Mouse (Mus musculus) hindbrain, postnatal 0 days (tissue): ENCODE measurements at regions not wholly inside any gene's neighbourhood (a gene's known extent, or its start where the extent isn't known, plus 50 kb on each side); places are given as distances from the start of the nearest gene placed in this dataset.

Experiments
- ATAC-seq: fragments of 200-750 bp; cut with Nextera tagmentation; 2 replicates; pipeline ENCODE4 v1.8.0; 2017; ENCODE audit warnings: mild to moderate bottlenecking, moderate TSS enrichment, moderate library complexity
- DNase-seq: peaks from one replicate; pipeline ENCODE4 v3.0.0-alpha.2; 2015; ENCODE audit warnings: low spot score
- H3K27ac ChIP-seq: fragments of 300-500 bp; sonication (generic); 2 replicates; pipeline ENCODE4 v1.5.1; 2014; ENCODE audit warnings: mild to moderate bottlenecking
- H3K27me3 ChIP-seq: fragments of 300-500 bp; sonication (generic); 2 replicates; pipeline ENCODE4 v1.6.1; 2014; ENCODE audit warnings: low read length, mixed read lengths; ENCODE audit not compliant: insufficient read depth
- H3K36me3 ChIP-seq: fragments of 300-500 bp; sonication (generic); 2 replicates; pipeline ENCODE4 v1.6.1; 2014; ENCODE audit warnings: low read length, mixed read lengths; ENCODE audit not compliant: insufficient read depth
- H3K4me1 ChIP-seq: fragments of 300-500 bp; sonication (generic); 2 replicates; pipeline ENCODE4 v1.6.1; 2014; ENCODE audit warnings: antibody characterized with exemption, low read length, mixed read lengths; ENCODE audit not compliant: insufficient read depth
- H3K4me2 ChIP-seq: fragments of 300-500 bp; sonication (generic); 2 replicates; pipeline ENCODE4 v1.6.1; 2014; ENCODE audit warnings: low read depth, mild to moderate bottlenecking, low read length, moderate library complexity, mixed read lengths
- H3K4me3 ChIP-seq: fragments of 300-500 bp; sonication (generic); 2 replicates; pipeline ENCODE4 v1.5.1; 2014; ENCODE audit warnings: low read length
- H3K9ac ChIP-seq: fragments of 300-500 bp; sonication (generic); replicated peaks from 2 replicates; pipeline ENCODE4 v1.6.1; 2014; ENCODE audit warnings: mild to moderate bottlenecking, low read length, moderate library complexity, mixed read lengths
- H3K9me3 ChIP-seq: fragments of 300-500 bp; sonication (generic); 2 replicates; pipeline ENCODE4 v1.6.1; 2016; ENCODE audit warnings: low read length, mixed read lengths
- CTCF ChIP-seq: IDR thresholded peaks from 2 replicates; pipeline ENCODE4 v1.5.1; 2016; ENCODE audit warnings: antibody characterized with exemption, control low read depth, low read depth
- WGBS: fragments of 180-500 bp; shearing (Covaris S2); extraction: QIAGEN DNeasy Blood & Tissue Kit; methylation state at CpG from one replicate; pipeline ENCODE4 v1.1.7; 2014; 5-methylcytosine and 5-hydroxymethylcytosine counted together

GRCm38 (mm10) chr4:75213176-75213476 lies 65.0 kb downstream of the Dmac1 start:
- no peak overlapping the region for H3K9ac ChIP-seq
- no peak overlapping the region for H3K4me3 ChIP-seq
- TF ChIP-seq CTCF, result no peak
- 28% methylated on average over 1 of the region's 1 CpGs for WGBS
- H3K9me3 ChIP-seq, result no peaks in the 10 kb centered on the region
- no peaks in the 10 kb centered on the region for H3K36me3 ChIP-seq
- no peak overlapping the region for H3K4me2 ChIP-seq
- H3K27ac ChIP-seq, result no peak overlapping the region
- H3K4me1 ChIP-seq, result no peaks in the 10 kb centered on the region
- DNase-seq (no peak), ATAC-seq (no peak)
- H3K27me3 ChIP-seq, result no peaks in the 10 kb centered on the region

GRCm38 (mm10) chr4:75212396-75213175 lies 65.5 kb downstream of the Dmac1 start:
- DNase-seq, result peak; percentile 56
- Histone ChIP-seq H3K9ac (no peak overlapping the region), H3K27me3 (no peaks in the 10 kb centered on the region), H3K27ac (no peak overlapping the region), H3K4me2 (no peak overlapping the region), H3K36me3 (no peaks in the 10 kb centered on the region), H3K9me3 (no peaks in the 10 kb centered on the region), H3K4me1 (no peaks in the 10 kb centered on the region), H3K4me3 (no peak overlapping the region)
- peak; percentile 61; the same call in 1 of the 2 replicates for ATAC-seq
- no peak for TF ChIP-seq CTCF
